Mouse (Mus musculus): Measurements from ENCODE around the gene Prdm11. TPM values are rescaled to one million over a fixed set of nuclear protein-coding genes. Genes with fewer than 3 reads are reported as not detected.

Gene Prdm11
- polyA plus RNA-seq (2015; fragmentation: Nextera tagmentation; extraction: Ambion mirVana), result 1.9 and 2.3 TPM in 2 replicates

DNA sequence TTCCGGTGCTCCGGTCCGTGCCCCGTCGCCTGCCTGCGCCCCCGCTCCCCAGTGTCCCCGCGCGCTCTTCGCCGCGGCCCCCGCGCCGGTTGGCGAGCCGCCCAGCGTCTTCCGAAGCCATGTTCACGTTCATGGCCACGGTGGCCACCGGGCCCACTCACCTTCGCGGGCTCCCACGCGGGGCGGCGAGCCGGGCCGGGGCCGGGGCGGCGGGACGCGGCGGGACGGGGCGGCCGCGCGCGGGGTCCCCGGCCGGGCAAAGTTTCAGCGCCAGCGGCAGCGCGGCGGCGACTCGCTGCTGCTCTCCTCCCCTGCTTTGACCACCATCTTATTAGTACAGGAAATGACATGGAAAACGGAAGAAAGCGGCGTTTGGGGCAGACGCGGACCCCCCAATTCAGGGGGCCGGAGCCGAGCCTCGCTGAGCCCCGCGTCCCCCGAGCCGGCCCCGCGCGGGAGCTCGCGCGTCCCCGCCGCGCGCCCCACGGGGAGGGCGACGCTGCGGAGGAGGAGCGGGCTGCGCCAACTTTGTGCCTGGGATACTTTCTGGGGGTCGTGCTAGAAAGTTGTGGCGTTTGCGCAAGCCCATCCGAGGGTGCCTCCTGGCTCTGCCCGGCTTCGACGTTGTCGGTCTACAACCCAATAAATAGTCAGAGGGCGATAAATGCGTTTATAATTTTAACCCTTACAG is at the start of gene Prdm11:
Prdm11 (minus strand) TSS at position 350 of the 691 bp plus-strand sequence.
- H3K27ac ChIP-seq (ENCODE audit: low read depth, low read length), result peak within 1 kb of the TSS; percentile 94
- peaks cover 22% of the 10 kb centered on the region for H3K4me1 ChIP-seq (ENCODE audit: control insufficient read depth, insufficient read depth, low read depth, low read length)
- H3K4me3 ChIP-seq (ENCODE audit: low read length), result peak within 1 kb of the TSS; percentile 79
- no peaks in the 10 kb centered on the region for H3K9me3 ChIP-seq (ENCODE audit: control insufficient read depth, low read length)
- ATAC-seq, result peak; percentile 50
- H3K36me3 ChIP-seq (ENCODE audit: control insufficient read depth, insufficient read depth, low read length), result no peaks in the 10 kb centered on the region
- H3K9ac ChIP-seq (ENCODE audit: low read depth, low read length), result peak within 1 kb of the TSS; percentile 98
- no peaks in the 10 kb centered on the region; the same call in 1 of the 2 replicates for H3K27me3 ChIP-seq (replicated peaks; ENCODE audit: control insufficient read depth, insufficient read depth, low read length)
- H3K4me2 ChIP-seq (ENCODE audit: low read length), result peak within 1 kb of the TSS; percentile 87
- under 1% methylated on average over 75 of the region's 90 CpGs for WGBS

DNA sequence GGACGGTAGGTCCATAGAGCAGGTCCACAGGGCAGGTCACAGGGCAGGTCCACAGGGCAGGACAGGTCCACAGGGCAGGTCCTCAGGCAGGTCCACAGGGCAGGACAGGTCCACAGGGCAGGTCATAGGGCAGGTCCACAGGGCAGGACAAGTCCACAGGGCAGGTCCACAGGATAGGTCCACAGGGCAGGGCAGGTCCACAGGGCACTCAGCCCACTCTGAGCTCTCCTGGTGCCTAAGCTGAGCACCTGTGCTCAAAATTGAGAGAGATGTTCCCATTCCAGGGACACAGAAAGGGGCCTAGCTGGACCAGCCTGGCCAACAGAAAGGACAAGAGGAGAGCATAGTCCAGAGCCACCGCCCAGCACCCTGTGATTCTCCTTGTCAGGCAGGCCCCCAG is 46.4 kb upstream of the Prdm11 start:
- no peak overlapping the region for H3K27ac ChIP-seq (ENCODE audit: low read depth, low read length)
- 85% methylated on average over 2 of the region's 2 CpGs for WGBS
- ATAC-seq, result no peak

DNA sequence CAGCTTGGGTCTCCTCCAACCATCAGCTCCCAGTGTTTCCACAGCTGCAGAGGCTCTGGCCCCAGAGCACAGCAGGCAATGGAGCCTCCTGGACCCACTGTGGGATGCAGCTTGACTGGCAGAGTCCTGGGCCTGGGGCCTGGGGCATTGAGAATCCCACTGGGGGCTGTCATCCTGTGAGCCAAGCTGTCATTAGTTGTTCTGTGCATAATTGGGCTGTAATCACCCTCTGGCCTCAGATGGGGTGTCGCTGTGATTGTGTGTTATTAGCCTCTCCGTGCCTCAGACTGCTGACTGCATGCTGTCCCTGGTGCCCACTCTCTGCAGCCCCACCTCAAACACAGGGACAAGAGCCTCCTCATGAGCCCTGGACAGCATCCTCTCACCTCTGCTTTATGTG is 45.7 kb upstream of the Prdm11 start:
- ATAC-seq, result peak; percentile 68
- Histone ChIP-seq H3K4me1 (ENCODE audit: control insufficient read depth, insufficient read depth, low read depth, low read length) (peaks cover 5% of the 10 kb centered on the region; the same call in 1 of the 2 replicates), H3K27me3 (replicated peaks; ENCODE audit: control insufficient read depth, insufficient read depth, low read length) (no peaks in the 10 kb centered on the region), H3K9me3 (ENCODE audit: control insufficient read depth, low read length) (no peaks in the 10 kb centered on the region), H3K36me3 (ENCODE audit: control insufficient read depth, insufficient read depth, low read length) (no peaks in the 10 kb centered on the region), H3K27ac (ENCODE audit: low read depth, low read length) (no peak overlapping the region), H3K9ac (ENCODE audit: low read depth, low read length) (no peak overlapping the region), H3K4me2 (ENCODE audit: low read length) (no peak overlapping the region), H3K4me3 (ENCODE audit: low read length) (no peak overlapping the region)
- 15% methylated on average over 2 of the region's 2 CpGs for WGBS

More for the DNA sequence above, 46.4 kb upstream of the Prdm11 start:
- H3K27me3 ChIP-seq (replicated peaks; ENCODE audit: control insufficient read depth, insufficient read depth, low read length), result no peaks in the 10 kb centered on the region
- no peaks in the 10 kb centered on the region for H3K9me3 ChIP-seq (ENCODE audit: control insufficient read depth, low read length)
- H3K4me3 ChIP-seq (ENCODE audit: low read length), result no peak overlapping the region
- H3K4me2 ChIP-seq (ENCODE audit: low read length), result no peak overlapping the region
- H3K36me3 ChIP-seq (ENCODE audit: control insufficient read depth, insufficient read depth, low read length), result no peaks in the 10 kb centered on the region
- no peak overlapping the region for H3K9ac ChIP-seq (ENCODE audit: low read depth, low read length)
- H3K4me1 ChIP-seq (ENCODE audit: control insufficient read depth, insufficient read depth, low read depth, low read length), result peaks cover 5% of the 10 kb centered on the region; the same call in 1 of the 2 replicates

DNA sequence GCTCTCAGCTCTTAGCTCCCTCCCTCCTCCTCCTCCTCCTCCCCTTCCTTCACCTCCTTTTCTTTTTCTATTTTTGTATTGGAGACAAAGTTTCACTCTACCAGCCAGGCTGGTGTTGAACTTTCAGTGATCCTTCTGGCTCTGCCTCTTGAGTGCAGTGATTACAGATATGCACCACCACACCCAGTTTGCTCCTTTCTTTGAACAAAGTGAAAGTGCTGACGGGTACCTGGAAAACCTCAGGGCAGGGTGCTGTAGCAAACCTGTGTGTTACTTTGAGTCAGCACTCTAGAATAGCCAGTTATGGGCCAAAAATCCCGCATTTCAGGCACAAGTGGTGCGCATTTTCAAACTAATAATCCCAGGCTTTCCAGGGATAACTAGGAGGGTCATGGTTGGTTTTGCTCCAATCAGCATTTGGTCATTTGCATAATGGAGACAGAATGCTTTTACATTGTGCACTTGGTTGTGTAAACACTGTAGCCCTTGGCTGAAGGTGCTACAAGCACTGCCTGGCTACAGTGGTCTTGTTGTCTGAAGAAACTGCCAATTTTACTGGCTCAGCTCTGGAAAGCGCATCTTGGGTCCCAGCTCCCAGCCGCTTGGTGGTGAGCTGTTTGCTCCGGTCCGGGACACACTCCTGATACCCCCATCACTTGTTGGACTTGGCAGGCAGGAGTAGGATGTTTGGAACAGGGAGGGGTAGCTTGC is 43.6 kb upstream of the Prdm11 start:
- H3K9ac ChIP-seq (ENCODE audit: low read depth, low read length), result no peak overlapping the region
- 62% methylated on average over 7 of the region's 7 CpGs for WGBS

DNA sequence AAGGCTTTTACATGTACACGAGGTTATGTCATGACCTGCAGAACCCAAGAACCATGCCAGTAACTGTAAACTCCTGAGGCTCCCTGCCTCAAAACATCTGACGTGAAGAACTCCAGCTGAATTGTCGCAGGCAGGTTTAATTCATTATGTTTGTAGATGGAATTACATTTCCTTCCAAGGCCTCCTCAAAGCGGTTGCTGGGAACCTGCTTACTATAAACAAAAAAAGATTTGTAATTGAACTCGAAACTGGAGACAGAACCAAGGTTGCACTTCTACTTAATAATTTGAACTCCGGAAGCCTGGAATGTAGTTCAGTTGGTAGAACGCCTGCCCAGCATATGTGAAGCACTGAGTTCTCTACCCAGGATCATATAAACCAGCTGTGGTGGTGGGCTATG is 42.0 kb upstream of the Prdm11 start:
- 87% methylated on average over 7 of the region's 7 CpGs for WGBS
- no peak overlapping the region for H3K27ac ChIP-seq (ENCODE audit: low read depth, low read length)
- H3K4me2 ChIP-seq (ENCODE audit: low read length), result no peak overlapping the region
- no peak overlapping the region for H3K9ac ChIP-seq (ENCODE audit: low read depth, low read length)
- H3K4me3 ChIP-seq (ENCODE audit: low read length), result no peak overlapping the region
- H3K36me3 ChIP-seq (ENCODE audit: control insufficient read depth, insufficient read depth, low read length), result no peaks in the 10 kb centered on the region
- no peaks in the 10 kb centered on the region for H3K9me3 ChIP-seq (ENCODE audit: control insufficient read depth, low read length)
- ATAC-seq, result no peak
- peaks cover 9% of the 10 kb centered on the region; the same call in 1 of the 2 replicates for H3K4me1 ChIP-seq (ENCODE audit: control insufficient read depth, insufficient read depth, low read depth, low read length)
- no peaks in the 10 kb centered on the region for H3K27me3 ChIP-seq (replicated peaks; ENCODE audit: control insufficient read depth, insufficient read depth, low read length)

More for the DNA sequence above, 43.6 kb upstream of the Prdm11 start:
- Histone ChIP-seq H3K4me3 (ENCODE audit: low read length) (no peak overlapping the region), H3K36me3 (ENCODE audit: control insufficient read depth, insufficient read depth, low read length) (no peaks in the 10 kb centered on the region), H3K27ac (ENCODE audit: low read depth, low read length) (no peak overlapping the region), H3K4me1 (ENCODE audit: control insufficient read depth, insufficient read depth, low read depth, low read length) (peaks cover 9% of the 10 kb centered on the region; the same call in 1 of the 2 replicates), H3K27me3 (replicated peaks; ENCODE audit: control insufficient read depth, insufficient read depth, low read length) (no peaks in the 10 kb centered on the region), H3K9me3 (ENCODE audit: control insufficient read depth, low read length) (no peaks in the 10 kb centered on the region), H3K4me2 (ENCODE audit: low read length) (no peak overlapping the region)
- ATAC-seq, result no peak

DNA sequence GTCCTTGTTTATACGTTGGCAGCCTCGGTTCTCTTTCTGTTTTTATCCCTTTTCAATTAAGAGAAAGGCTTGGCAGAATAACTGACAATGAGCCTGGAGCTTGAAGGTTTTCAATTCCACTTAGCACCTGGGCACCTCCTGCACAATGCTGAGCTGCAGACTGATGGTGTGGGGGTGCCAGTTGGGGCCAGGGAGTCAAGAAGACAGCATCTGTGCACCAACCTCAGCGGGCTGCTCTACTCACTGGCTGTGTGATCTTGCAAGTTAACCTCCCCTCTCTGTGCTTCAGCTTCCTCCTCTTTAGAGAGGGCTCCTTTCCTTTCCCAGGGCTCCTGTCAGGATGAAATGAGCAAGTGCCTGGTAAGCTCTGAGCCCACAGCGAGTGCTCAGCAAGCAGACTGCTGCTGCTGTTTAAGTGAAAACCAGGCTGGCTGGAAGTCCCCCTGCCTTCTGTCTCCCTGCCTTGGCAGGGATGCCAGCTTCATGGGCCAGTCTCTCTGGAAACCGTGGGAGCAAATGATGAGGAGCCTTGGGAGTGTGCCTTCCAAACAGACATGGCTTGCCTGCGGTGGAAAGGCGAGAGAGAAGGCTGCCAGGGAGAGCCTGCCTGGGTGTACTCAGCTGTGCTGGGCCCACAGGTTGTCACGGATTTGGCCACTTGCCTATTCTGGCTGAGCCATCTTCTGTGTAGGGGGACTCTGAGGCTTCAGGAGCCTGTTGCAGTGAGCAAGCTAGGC is 39.5 kb upstream of the Prdm11 start:
- no peak overlapping the region for H3K4me2 ChIP-seq (ENCODE audit: low read length)
- H3K9me3 ChIP-seq (ENCODE audit: control insufficient read depth, low read length), result no peaks in the 10 kb centered on the region
- peak; percentile 62 for ATAC-seq
- H3K36me3 ChIP-seq (ENCODE audit: control insufficient read depth, insufficient read depth, low read length), result no peaks in the 10 kb centered on the region
- H3K27me3 ChIP-seq (replicated peaks; ENCODE audit: control insufficient read depth, insufficient read depth, low read length), result no peaks in the 10 kb centered on the region
- H3K4me3 ChIP-seq (ENCODE audit: low read length), result no peak overlapping the region
- no peak overlapping the region for H3K9ac ChIP-seq (ENCODE audit: low read depth, low read length)
- H3K27ac ChIP-seq (ENCODE audit: low read depth, low read length), result no peak overlapping the region
- WGBS, result 39% methylated on average over 8 of the region's 8 CpGs
- peaks cover 3% of the 10 kb centered on the region for H3K4me1 ChIP-seq (ENCODE audit: control insufficient read depth, insufficient read depth, low read depth, low read length)

DNA sequence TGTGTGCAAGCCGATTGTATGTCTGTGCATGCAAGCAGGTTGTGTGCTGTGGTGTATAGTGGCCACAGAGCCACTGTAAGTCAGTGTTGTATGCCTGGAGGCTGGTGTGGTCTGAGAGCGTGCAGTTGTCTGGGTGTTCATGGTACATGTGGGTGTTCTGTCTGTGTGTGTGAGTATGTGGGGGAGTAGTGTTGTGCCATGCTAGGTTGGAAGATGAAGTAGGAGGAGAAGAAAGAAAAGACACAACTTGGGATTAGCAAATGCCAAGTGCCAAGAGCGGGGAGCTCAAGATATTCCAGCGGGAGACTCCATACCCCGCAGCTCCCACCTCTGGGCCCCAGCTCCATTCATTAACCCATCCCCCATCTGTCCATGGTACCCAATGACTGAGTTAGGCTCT is 38.5 kb upstream of the Prdm11 start:
- Histone ChIP-seq H3K36me3 (ENCODE audit: control insufficient read depth, insufficient read depth, low read length) (no peaks in the 10 kb centered on the region), H3K4me2 (ENCODE audit: low read length) (no peak overlapping the region), H3K9ac (ENCODE audit: low read depth, low read length) (no peak overlapping the region), H3K9me3 (ENCODE audit: control insufficient read depth, low read length) (no peaks in the 10 kb centered on the region), H3K4me1 (ENCODE audit: control insufficient read depth, insufficient read depth, low read depth, low read length) (peaks cover 3% of the 10 kb centered on the region), H3K4me3 (ENCODE audit: low read length) (no peak overlapping the region), H3K27me3 (replicated peaks; ENCODE audit: control insufficient read depth, insufficient read depth, low read length) (no peaks in the 10 kb centered on the region), H3K27ac (ENCODE audit: low read depth, low read length) (no peak overlapping the region)
- 83% methylated on average over 5 of the region's 5 CpGs for WGBS
- no peak for ATAC-seq

DNA sequence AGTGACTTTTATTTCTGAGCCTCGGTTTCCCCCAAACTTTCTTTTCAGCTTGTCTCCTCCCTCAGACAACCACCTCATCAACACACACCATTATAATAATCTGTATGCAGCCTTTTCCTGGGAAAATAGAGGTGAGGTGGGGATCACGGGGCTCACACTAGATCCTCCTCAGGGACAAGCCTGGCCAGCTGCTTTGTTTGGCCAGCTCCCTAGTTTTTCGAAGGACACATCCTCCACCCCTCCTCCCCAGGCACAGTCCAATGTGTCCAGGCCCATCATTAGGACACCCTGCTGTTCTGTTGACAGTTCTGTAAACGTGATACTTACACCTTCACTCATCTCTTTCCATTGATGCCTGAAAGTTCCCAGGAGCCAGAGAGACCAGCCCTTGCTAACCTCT is 37.4 kb upstream of the Prdm11 start:
- Histone ChIP-seq H3K36me3 (ENCODE audit: control insufficient read depth, insufficient read depth, low read length) (no peaks in the 10 kb centered on the region), H3K27ac (ENCODE audit: low read depth, low read length) (no peak overlapping the region), H3K4me3 (ENCODE audit: low read length) (no peak overlapping the region), H3K4me2 (ENCODE audit: low read length) (no peak overlapping the region), H3K27me3 (replicated peaks; ENCODE audit: control insufficient read depth, insufficient read depth, low read length) (no peaks in the 10 kb centered on the region), H3K9ac (ENCODE audit: low read depth, low read length) (no peak overlapping the region), H3K9me3 (ENCODE audit: control insufficient read depth, low read length) (no peaks in the 10 kb centered on the region), H3K4me1 (ENCODE audit: control insufficient read depth, insufficient read depth, low read depth, low read length) (peaks cover 3% of the 10 kb centered on the region)
- ATAC-seq, result no peak
- 41% methylated on average over 4 of the region's 4 CpGs for WGBS

DNA sequence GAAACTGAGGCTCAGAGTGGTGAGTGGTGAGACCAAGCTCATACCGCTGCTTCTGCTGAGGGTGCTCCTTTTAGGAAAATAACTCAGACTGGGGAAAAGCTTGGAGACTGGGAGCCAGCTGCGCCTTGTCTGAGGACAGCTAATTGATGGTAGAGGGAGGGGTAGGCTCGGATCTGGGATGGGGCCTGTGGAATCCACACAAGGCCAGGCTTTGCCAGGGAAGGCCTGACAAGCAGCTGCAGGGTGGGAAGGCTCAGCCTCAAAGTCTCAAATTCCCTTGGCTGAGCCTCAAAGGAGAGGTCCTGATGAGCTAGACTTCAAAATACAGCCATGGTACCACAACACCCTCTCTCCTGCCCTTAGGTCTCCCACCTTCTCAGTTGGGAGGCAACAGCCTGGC is 36.9 kb upstream of the Prdm11 start:
- H3K4me1 ChIP-seq (ENCODE audit: control insufficient read depth, insufficient read depth, low read depth, low read length), result peaks cover 3% of the 10 kb centered on the region
- H3K9ac ChIP-seq (ENCODE audit: low read depth, low read length), result no peak overlapping the region
- 39% methylated on average over 3 of the region's 3 CpGs for WGBS
- no peak overlapping the region for H3K27ac ChIP-seq (ENCODE audit: low read depth, low read length)
- no peak overlapping the region for H3K4me3 ChIP-seq (ENCODE audit: low read length)
- ATAC-seq, result no peak
- no peaks in the 10 kb centered on the region for H3K9me3 ChIP-seq (ENCODE audit: control insufficient read depth, low read length)
- no peak overlapping the region for H3K4me2 ChIP-seq (ENCODE audit: low read length)
- H3K27me3 ChIP-seq (replicated peaks; ENCODE audit: control insufficient read depth, insufficient read depth, low read length), result no peaks in the 10 kb centered on the region
- no peaks in the 10 kb centered on the region for H3K36me3 ChIP-seq (ENCODE audit: control insufficient read depth, insufficient read depth, low read length)
